Mouse (Mus musculus): ENCODE measurements around the gene Hoxd8.

The Hoxd8 gene

GRCm38 (mm10) chr2:74752431-74753174, 48.2 kb downstream of the Hoxd8 start:
- peak; percentile 17 for DNase-seq (ENCODE audit: low spot score)

GRCm38 (mm10) chr2:74753175-74753523, 48.7 kb downstream of the Hoxd8 start:
- peak; percentile 38 for DNase-seq (ENCODE audit: low spot score)

- DNase-seq (ENCODE audit: low spot score) = no peak
These were observed 49.3 kb downstream of the Hoxd8 start for GRCm38 (mm10) chr2:74753711-74754110.
